Mouse (Mus musculus): ENCODE results near the gene Pctp. TPM values are rescaled to one million over a fixed set of nuclear protein-coding genes. Genes with fewer than 3 reads are reported as not detected.
A peak's percentile ranks its signal among the peaks of the same experiment; 100 is the strongest.

The Pctp gene
- 5.1 and 6.2 TPM in 2 replicates for polyA plus RNA-seq (2016; fragmentation: Nextera tagmentation; extraction: Ambion mirVana)

- Histone ChIP-seq H3K9ac (peak within 1 kb of the TSS; percentile 65), H3K4me3 (replicated peaks) (peak within 1 kb of the TSS; percentile 53), H3K4me1 (peaks cover 9% of the 10 kb centered on the region), H3K27me3 (0 out of 2 replicates have a peak, but pooled peaks cover 5% of the 10 kb centered on the region), H3K27ac (no peak within 1 kb of the TSS), H3K4me2 (peak within 1 kb of the TSS; percentile 72), H3K36me3 (replicated peaks) (no peaks in the 10 kb centered on the region), H3K9me3 (no peaks in the 10 kb centered on the region)
- 13% methylated on average over 35 of the region's 35 CpGs for WGBS
- ATAC-seq (ENCODE audit: low FRiP score) = peak; percentile 85
Observed at GRCm38 (mm10) chr11:90002231-90002986, at the start of gene Pctp. Gene Pctp (minus strand): TSS chr11:90002894.

- no peaks in the 10 kb centered on the region for H3K9me3 ChIP-seq
- 84% methylated on average over 7 of the region's 7 CpGs for WGBS
- H3K4me3 ChIP-seq (replicated peaks) = no peak overlapping the region
- H3K4me1 ChIP-seq = no peaks in the 10 kb centered on the region; the same call in 1 of the 2 replicates
- no peaks in the 10 kb centered on the region for H3K36me3 ChIP-seq (replicated peaks)
- H3K4me2 ChIP-seq = no peak overlapping the region
- no peak overlapping the region for H3K9ac ChIP-seq
- no peak overlapping the region for H3K27ac ChIP-seq
- ATAC-seq (ENCODE audit: low FRiP score) = no peak
- no peaks in the 10 kb centered on the region for H3K27me3 ChIP-seq
Observed at GRCm38 (mm10) chr11:90050016-90050415, 47.3 kb upstream of the Pctp start.

GRCm38 (mm10) chr11:90047271-90047670, 44.6 kb upstream of the Pctp start:
- H3K36me3 ChIP-seq (replicated peaks) = no peaks in the 10 kb centered on the region
- ATAC-seq (ENCODE audit: low FRiP score) = no peak
- no peak overlapping the region for H3K4me2 ChIP-seq
- 93% methylated on average over 9 of the region's 9 CpGs for WGBS
- H3K9ac ChIP-seq = no peak overlapping the region
- H3K4me3 ChIP-seq (replicated peaks) = no peak overlapping the region
- H3K9me3 ChIP-seq = no peaks in the 10 kb centered on the region
- H3K27me3 ChIP-seq = no peaks in the 10 kb centered on the region
- no peaks in the 10 kb centered on the region for H3K4me1 ChIP-seq
- H3K27ac ChIP-seq = no peak overlapping the region

GRCm38 (mm10) chr11:90046211-90046610, 43.5 kb upstream of the Pctp start:
- WGBS = 55% methylated on average over 7 of the region's 7 CpGs
- Histone ChIP-seq H3K27ac (no peak overlapping the region), H3K9me3 (no peaks in the 10 kb centered on the region), H3K27me3 (no peaks in the 10 kb centered on the region), H3K4me3 (replicated peaks) (no peak overlapping the region), H3K36me3 (replicated peaks) (no peaks in the 10 kb centered on the region), H3K4me2 (no peak overlapping the region), H3K4me1 (no peaks in the 10 kb centered on the region), H3K9ac (no peak overlapping the region)
- no peak for ATAC-seq (ENCODE audit: low FRiP score)

GRCm38 (mm10) chr11:90044459-90044858, 41.8 kb upstream of the Pctp start:
- no peaks in the 10 kb centered on the region for H3K36me3 ChIP-seq (replicated peaks)
- no peak for ATAC-seq (ENCODE audit: low FRiP score)
- H3K4me3 ChIP-seq (replicated peaks) = no peak overlapping the region
- H3K27me3 ChIP-seq = no peaks in the 10 kb centered on the region
- no peaks in the 10 kb centered on the region for H3K4me1 ChIP-seq
- H3K9ac ChIP-seq = no peak overlapping the region
- H3K27ac ChIP-seq = no peak overlapping the region
- H3K9me3 ChIP-seq = no peaks in the 10 kb centered on the region
- 94% methylated on average over 4 of the region's 4 CpGs for WGBS
- no peak overlapping the region for H3K4me2 ChIP-seq

GRCm38 (mm10) chr11:90038022-90038421, 35.3 kb upstream of the Pctp start:
- Histone ChIP-seq H3K27ac (no peak overlapping the region), H3K9me3 (peaks cover 3% of the 10 kb centered on the region; the same call in 1 of the 2 replicates), H3K9ac (no peak overlapping the region), H3K4me2 (no peak overlapping the region), H3K4me3 (replicated peaks) (no peak overlapping the region), H3K36me3 (replicated peaks) (no peaks in the 10 kb centered on the region), H3K4me1 (peaks cover 5% of the 10 kb centered on the region; the same call in 1 of the 2 replicates), H3K27me3 (no peaks in the 10 kb centered on the region)
- no peak for ATAC-seq (ENCODE audit: low FRiP score)
- 25% methylated on average over 5 of the region's 5 CpGs for WGBS

- H3K4me1 ChIP-seq = peaks cover 9% of the 10 kb centered on the region; the same call in 1 of the 2 replicates
- no peak overlapping the region for H3K4me3 ChIP-seq (replicated peaks)
- 82% methylated on average over 4 of the region's 4 CpGs for WGBS
- H3K4me2 ChIP-seq = no peak overlapping the region
- ATAC-seq (ENCODE audit: low FRiP score) = no peak
- H3K9me3 ChIP-seq = peaks cover 3% of the 10 kb centered on the region; the same call in 1 of the 2 replicates
- H3K36me3 ChIP-seq (replicated peaks) = no peaks in the 10 kb centered on the region
- peaks cover 10% of the 10 kb centered on the region for H3K27me3 ChIP-seq
- H3K27ac ChIP-seq = no peak overlapping the region
- no peak overlapping the region for H3K9ac ChIP-seq
Observed at GRCm38 (mm10) chr11:90036416-90036815, 33.7 kb upstream of the Pctp start.

GRCm38 (mm10) chr11:90035532-90035931, 32.8 kb upstream of the Pctp start:
- H3K9me3 ChIP-seq = peaks cover 3% of the 10 kb centered on the region; the same call in 1 of the 2 replicates
- no peak overlapping the region for H3K27ac ChIP-seq
- WGBS = 95% methylated on average over 14 of the region's 14 CpGs
- no peak for ATAC-seq (ENCODE audit: low FRiP score)
- no peak overlapping the region for H3K4me2 ChIP-seq
- H3K4me1 ChIP-seq = peaks cover 18% of the 10 kb centered on the region
- H3K9ac ChIP-seq = no peak overlapping the region
- H3K36me3 ChIP-seq (replicated peaks) = no peaks in the 10 kb centered on the region
- peaks cover 14% of the 10 kb centered on the region for H3K27me3 ChIP-seq
- no peak overlapping the region for H3K4me3 ChIP-seq (replicated peaks)

- 92% methylated on average over 12 of the region's 12 CpGs for WGBS
- Histone ChIP-seq H3K27me3 (peaks cover 19% of the 10 kb centered on the region), H3K36me3 (replicated peaks) (no peaks in the 10 kb centered on the region), H3K9ac (no peak overlapping the region), H3K27ac (no peak overlapping the region), H3K4me3 (replicated peaks) (no peak overlapping the region), H3K4me2 (no peak overlapping the region), H3K9me3 (peaks cover 3% of the 10 kb centered on the region; the same call in 1 of the 2 replicates), H3K4me1 (peaks cover 18% of the 10 kb centered on the region)
- no peak for ATAC-seq (ENCODE audit: low FRiP score)
Observed at GRCm38 (mm10) chr11:90034646-90035045, 32.0 kb upstream of the Pctp start.

- Histone ChIP-seq H3K4me1 (peaks cover 18% of the 10 kb centered on the region), H3K4me2 (peak overlapping the region; percentile 13; the same call in 1 of the 2 replicates)
Observed at GRCm38 (mm10) chr11:90033442-90033841, 30.7 kb upstream of the Pctp start.

GRCm38 (mm10) chr11:90032807-90033206, 30.1 kb upstream of the Pctp start:
- Histone ChIP-seq H3K27me3 (peaks cover 20% of the 10 kb centered on the region), H3K27ac (no peak overlapping the region), H3K36me3 (replicated peaks) (no peaks in the 10 kb centered on the region), H3K9ac (0 out of 2 replicates have a peak overlapping the region, but pooled peaks have one; percentile 12), H3K4me2 (peak overlapping the region; percentile 13; the same call in 1 of the 2 replicates), H3K4me3 (replicated peaks) (no peak overlapping the region), H3K4me1 (peaks cover 18% of the 10 kb centered on the region), H3K9me3 (peaks cover 3% of the 10 kb centered on the region; the same call in 1 of the 2 replicates)
- WGBS = 23% methylated on average over 8 of the region's 8 CpGs
- no peak for ATAC-seq (ENCODE audit: low FRiP score)

More at GRCm38 (mm10) chr11:90033442-90033841, 30.7 kb upstream of the Pctp start:
- Histone ChIP-seq H3K27me3 (peaks cover 20% of the 10 kb centered on the region), H3K4me3 (replicated peaks) (no peak overlapping the region), H3K36me3 (replicated peaks) (no peaks in the 10 kb centered on the region), H3K27ac (no peak overlapping the region), H3K9ac (0 out of 2 replicates have a peak overlapping the region, but pooled peaks have one; percentile 12), H3K9me3 (peaks cover 3% of the 10 kb centered on the region; the same call in 1 of the 2 replicates)
- WGBS = 48% methylated on average over 5 of the region's 5 CpGs
- no peak for ATAC-seq (ENCODE audit: low FRiP score)

- Histone ChIP-seq H3K36me3 (replicated peaks) (no peaks in the 10 kb centered on the region), H3K4me3 (replicated peaks) (peak overlapping the region; percentile 28), H3K27ac (no peak overlapping the region), H3K4me1 (peaks cover 18% of the 10 kb centered on the region), H3K27me3 (peaks cover 21% of the 10 kb centered on the region), H3K9ac (peak overlapping the region; percentile 42), H3K9me3 (no peaks in the 10 kb centered on the region), H3K4me2 (peak overlapping the region; percentile 50)
- ATAC-seq (ENCODE audit: low FRiP score) = no peak
- WGBS = 26% methylated on average over 7 of the region's 7 CpGs
Observed at GRCm38 (mm10) chr11:90031076-90031475, 28.4 kb upstream of the Pctp start.

All from forebrain, embryonic 12.5 days (tissue).